Mouse (Mus musculus) lung, embryonic 16.5 days (tissue): Measurements from ENCODE around the gene Golga1. TPM values are rescaled to one million over a fixed set of nuclear protein-coding genes. Genes with fewer than 3 reads are reported as not detected.
"Not testable (repeated sequence)": the region's sequence is repeated elsewhere in the genome, so short reads cannot be mapped to it uniquely, and the experiment has no call there.

ENCODE experiments used
- ATAC-seq: fragments of 200-750 bp; cut with Nextera tagmentation; 2 replicates; pipeline ENCODE4 v1.8.0; 2017; ENCODE audit warnings: low read depth, mild to moderate bottlenecking, moderate library complexity
- H3K27ac ChIP-seq: fragments of 300-500 bp; sonication (generic); 2 replicates; pipeline ENCODE4 v1.5.1; 2014; ENCODE audit warnings: mild to moderate bottlenecking, control low read depth, low read length
- H3K27me3 ChIP-seq: fragments of 300-500 bp; sonication (generic); 2 replicates; pipeline ENCODE4 v1.6.1; 2014; ENCODE audit warnings: low read depth, low read length, mixed read lengths; ENCODE audit not compliant: control insufficient read depth, insufficient read depth
- H3K36me3 ChIP-seq: fragments of 300-500 bp; sonication (generic); 2 replicates; pipeline ENCODE4 v1.6.1; 2014; ENCODE audit warnings: low read length; ENCODE audit not compliant: control insufficient read depth, insufficient read depth
- H3K4me1 ChIP-seq: fragments of 300-500 bp; sonication (generic); replicated peaks from 2 replicates; pipeline ENCODE4 v1.6.1; 2014; ENCODE audit warnings: low read length, mixed read lengths; ENCODE audit not compliant: control insufficient read depth, insufficient read depth
- H3K4me2 ChIP-seq: fragments of 300-500 bp; sonication (generic); 2 replicates; pipeline ENCODE4 v1.6.1; 2014; ENCODE audit warnings: low read depth, low read length, control low read depth
- H3K4me3 ChIP-seq: fragments of 300-500 bp; sonication (generic); 2 replicates; pipeline ENCODE4 v1.5.1; 2014; ENCODE audit warnings: mild to moderate bottlenecking, low read length, control low read depth
- H3K9ac ChIP-seq: fragments of 300-500 bp; sonication (generic); 2 replicates; pipeline ENCODE4 v1.6.1; 2014; ENCODE audit warnings: low read length, control low read depth
- H3K9me3 ChIP-seq: fragments of 300-500 bp; sonication (generic); 2 replicates; pipeline ENCODE4 v1.6.1; 2016; ENCODE audit warnings: low read length; ENCODE audit not compliant: control insufficient read depth
- WGBS: fragments of 180-500 bp; shearing (Covaris S2); extraction: QIAGEN DNeasy Blood & Tissue Kit; methylation state at CpG from one replicate; pipeline ENCODE4 v1.1.7; 2014; 5-methylcytosine and 5-hydroxymethylcytosine counted together
- polyA plus RNA-seq: library from polyadenylated mRNA; unstranded; fragments of >200 nt; fragmentation: Nextera tagmentation; extraction: Ambion mirVana; gene quantifications from 2 replicates; pipeline ENCODE4 v1.2.1, GENCODE M21; 2015

Golga1 gene
- polyA plus RNA-seq, 1 experiment from 2014 or later = 27.1 TPM

DNA sequence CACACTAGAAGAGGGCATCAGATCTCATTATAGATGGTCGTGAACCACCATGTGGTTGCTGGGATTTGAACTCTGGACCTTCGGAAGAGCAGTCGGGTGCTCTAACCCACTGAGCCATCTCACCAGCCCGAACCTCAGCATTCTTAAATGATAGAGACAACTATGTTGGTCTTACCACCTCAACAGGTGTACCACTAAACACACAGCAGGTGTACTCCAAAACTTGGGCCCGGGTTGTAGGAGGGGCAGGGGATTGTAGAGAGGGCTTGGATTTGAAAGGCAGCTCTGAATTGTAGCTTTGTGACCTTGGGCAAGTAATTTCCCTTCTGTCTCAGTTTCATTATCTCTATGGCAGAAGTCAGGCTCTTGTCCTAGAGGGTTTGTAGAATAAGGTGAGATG lies 55.2 kb downstream of the Golga1 start:
- H3K9me3 ChIP-seq, H3K4me2 ChIP-seq, H3K4me3 ChIP-seq, H3K27ac ChIP-seq, H3K9ac ChIP-seq, H3K27me3 ChIP-seq, ATAC-seq: not testable (repeated sequence)
- H3K36me3 ChIP-seq = peaks cover 14% of the 10 kb centered on the region
- WGBS = 92% methylated on average over 4 of the region's 5 CpGs
- peaks cover 20% of the 10 kb centered on the region for H3K4me1 ChIP-seq

DNA sequence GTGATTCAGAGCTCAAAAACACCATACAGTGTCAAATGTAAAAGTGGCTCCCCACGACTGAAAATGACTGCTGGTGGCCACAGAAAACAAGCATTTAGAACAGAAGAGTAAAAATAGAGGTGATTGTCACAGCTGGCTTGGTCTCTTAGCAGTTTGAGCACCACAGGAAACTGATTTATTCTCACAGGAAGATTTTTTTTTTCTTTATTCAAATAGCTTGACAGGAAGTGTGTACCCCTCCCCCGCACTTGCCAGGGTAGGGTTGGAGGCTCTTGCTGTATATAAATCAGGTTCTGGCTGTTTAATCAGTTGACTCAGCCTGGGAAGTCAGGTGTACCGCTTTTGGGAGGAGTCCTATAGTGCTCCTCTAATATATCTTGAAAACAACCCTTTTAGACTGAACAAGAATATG lies 56.4 kb downstream of the Golga1 start:
- Histone ChIP-seq H3K36me3 (peaks cover 5% of the 10 kb centered on the region), H3K4me3 (peak overlapping the region; percentile 94), H3K27ac (peak overlapping the region; percentile 93), H3K27me3 (no peaks in the 10 kb centered on the region), H3K9ac (peak overlapping the region; percentile 94), H3K9me3 (no peaks in the 10 kb centered on the region), H3K4me2 (peak overlapping the region; percentile 83), H3K4me1 (peaks cover 22% of the 10 kb centered on the region)
- 5% methylated on average over 3 of the region's 3 CpGs for WGBS
- no peak for ATAC-seq

DNA sequence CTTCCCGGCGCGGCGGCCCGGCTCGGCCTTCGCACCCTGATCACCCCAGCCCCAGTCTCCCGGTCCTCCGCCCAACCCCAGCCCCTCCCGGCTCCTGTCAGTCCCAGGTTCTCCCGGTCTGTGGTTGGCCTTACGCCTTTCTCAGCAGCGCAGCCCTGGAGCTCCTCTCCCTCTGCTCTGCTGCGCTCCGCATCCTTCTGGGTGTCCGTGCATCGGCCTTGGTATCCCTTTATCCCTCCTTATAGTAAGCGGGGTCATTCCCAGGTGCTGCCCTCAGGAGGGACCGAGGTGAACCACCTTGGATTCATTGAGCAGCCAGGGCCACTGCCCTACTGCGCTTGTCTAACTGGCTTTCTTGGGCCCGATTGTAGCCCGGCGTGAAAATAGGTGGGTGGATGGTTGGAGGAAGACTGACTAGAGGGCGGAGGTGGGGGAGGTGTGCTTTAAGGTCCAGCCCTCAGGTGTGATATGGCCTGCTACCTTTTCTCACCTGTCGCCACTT lies 56.9 kb downstream of the Golga1 start:
- under 1% methylated on average over 19 of the region's 25 CpGs for whole genome bisulfite sequencing
- H3K4me1 ChIP-seq = peaks cover 27% of the 10 kb centered on the region

DNA sequence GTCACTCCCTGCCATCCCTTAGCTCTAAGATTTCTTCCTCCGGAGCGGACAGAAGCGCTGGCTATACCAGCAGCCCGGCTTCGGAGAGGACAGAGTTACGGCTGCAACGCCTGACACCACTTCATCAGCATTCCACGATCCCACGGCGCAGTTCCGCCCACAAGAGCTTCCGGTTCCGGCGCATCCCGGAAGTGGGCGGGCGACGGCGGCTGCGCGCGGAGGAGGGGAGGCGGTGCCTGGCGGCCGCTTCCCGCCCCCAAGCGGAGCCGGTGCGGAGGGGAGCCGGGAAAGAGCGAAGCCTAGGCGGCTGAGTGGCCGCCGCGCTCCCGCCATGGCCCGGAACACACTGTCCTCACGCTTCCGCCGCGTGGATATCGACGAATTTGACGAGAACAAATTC lies 57.5 kb downstream of the Golga1 start:
- peaks cover 12% of the 10 kb centered on the region for H3K36me3 ChIP-seq
- H3K27me3 ChIP-seq = no peaks in the 10 kb centered on the region
- WGBS = under 1% methylated on average over 31 of the region's 44 CpGs
- peaks cover 32% of the 10 kb centered on the region for H3K4me1 ChIP-seq
- H3K9ac ChIP-seq = peak overlapping the region; percentile 94
- peak; percentile 88 for ATAC-seq
- H3K27ac ChIP-seq = peak overlapping the region; percentile 93
- peak overlapping the region; percentile 83 for H3K4me2 ChIP-seq
- peak overlapping the region; percentile 94 for H3K4me3 ChIP-seq
- no peaks in the 10 kb centered on the region for H3K9me3 ChIP-seq

More for the DNA sequence above, 56.9 kb downstream of the Golga1 start:
- peak; percentile 37 for ATAC-seq
- H3K4me2 ChIP-seq = peak overlapping the region; percentile 83
- H3K27me3 ChIP-seq = no peaks in the 10 kb centered on the region
- H3K9ac ChIP-seq = peak overlapping the region; percentile 94
- H3K27ac ChIP-seq = peak overlapping the region; percentile 93
- no peaks in the 10 kb centered on the region for H3K9me3 ChIP-seq
- peak overlapping the region; percentile 94 for H3K4me3 ChIP-seq
- peaks cover 10% of the 10 kb centered on the region for H3K36me3 ChIP-seq

DNA sequence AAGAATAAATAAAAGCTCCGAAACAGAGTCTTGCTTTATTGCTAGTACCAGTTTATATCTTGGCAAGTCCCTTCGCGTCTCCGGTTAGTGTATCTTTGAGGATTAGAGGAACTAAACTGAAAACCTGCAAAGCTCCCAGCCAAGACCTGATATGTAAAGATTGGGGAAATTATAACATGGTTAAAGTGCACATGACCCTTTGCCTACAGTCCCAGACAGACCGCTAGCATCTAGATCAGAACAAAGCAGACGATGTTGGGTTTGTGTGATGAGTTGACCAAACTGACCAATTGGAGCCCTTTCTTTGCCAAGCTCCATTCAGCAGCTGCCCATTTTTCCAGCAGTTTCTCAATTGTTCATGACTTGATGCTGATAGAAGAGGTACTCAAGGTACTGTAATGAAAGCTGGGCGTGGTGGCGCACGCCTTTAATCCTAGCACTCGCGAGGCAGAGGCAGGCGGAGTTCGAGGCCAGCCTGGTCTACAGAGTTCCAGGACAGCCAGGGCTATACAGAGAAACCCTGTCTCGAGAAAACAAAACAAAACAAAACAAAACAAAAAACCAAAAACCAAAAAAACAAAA lies 59.1 kb downstream of the Golga1 start:
- 88% methylated on average over 14 of the region's 14 CpGs for WGBS
- no peak for ATAC-seq

DNA sequence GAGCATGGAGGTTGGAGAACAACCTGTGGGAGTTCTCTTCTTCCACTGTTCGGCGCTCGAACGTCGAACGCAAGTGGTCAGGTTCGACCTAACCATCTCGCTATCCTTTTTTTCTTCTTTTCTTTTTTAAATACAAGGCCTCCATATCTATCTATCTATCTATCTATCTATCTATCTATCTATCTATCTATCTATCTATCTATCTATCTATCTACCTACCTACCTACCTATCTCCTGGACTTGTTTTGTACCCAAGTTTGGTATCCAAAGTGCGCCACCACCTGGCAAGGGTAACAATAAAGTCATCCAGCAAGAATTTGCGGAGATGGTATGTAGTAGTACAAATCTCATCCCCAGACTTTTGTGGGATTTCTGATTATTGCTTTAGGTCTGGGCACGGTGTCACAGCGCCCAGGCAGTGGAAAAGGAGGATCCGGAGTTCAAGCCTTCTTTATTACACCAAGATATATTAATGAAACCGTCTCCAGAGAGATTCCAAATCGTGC lies 59.7 kb downstream of the Golga1 start, which contains the start of gene Rpl35:
Rpl35 (minus strand) TSS at position 51 of the 506 bp plus-strand sequence.
- peaks cover 36% of the 10 kb centered on the region for H3K4me1 ChIP-seq

More for the DNA sequence above, 59.1 kb downstream of the Golga1 start:
- Histone ChIP-seq H3K27me3 (no peaks in the 10 kb centered on the region), H3K27ac (no peak overlapping the region), H3K4me1 (peaks cover 36% of the 10 kb centered on the region), H3K4me2 (peak overlapping the region; percentile 66), H3K9me3 (no peaks in the 10 kb centered on the region), H3K36me3 (peaks cover 19% of the 10 kb centered on the region), H3K9ac (peak overlapping the region; percentile 79), H3K4me3 (peak overlapping the region; percentile 93)

DNA sequence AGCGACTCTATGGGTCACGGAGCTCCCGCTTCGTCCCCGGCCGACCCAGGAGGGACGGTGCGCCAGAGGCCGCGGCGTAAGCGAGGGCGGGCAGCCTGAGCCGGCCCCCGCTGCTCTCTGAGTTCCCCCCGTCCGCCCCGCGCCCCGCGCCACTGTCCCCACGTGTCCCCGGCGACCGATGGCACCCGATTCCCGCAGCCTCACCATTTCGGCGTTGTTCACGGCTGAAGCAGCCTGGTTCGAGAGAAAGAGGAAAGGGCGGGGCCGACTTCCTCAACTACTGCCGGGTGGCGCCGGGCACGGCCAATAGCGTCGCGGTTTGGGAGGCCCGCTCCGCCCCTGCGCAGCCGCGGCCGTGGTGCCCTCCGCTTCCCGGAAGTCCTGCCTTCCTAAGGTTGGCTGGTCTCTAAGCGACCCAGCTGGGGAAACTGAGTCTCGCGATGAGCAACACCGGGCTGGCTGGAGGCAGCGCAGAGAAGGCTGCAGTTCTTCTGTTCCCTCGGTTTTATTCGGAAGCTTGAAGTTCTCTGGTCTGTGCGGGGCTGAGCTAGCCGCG lies 60.4 kb downstream of the Golga1 start, which contains the start of gene Arpc5l:
Arpc5l (plus strand) TSS at position 469 of the 556 bp plus-strand sequence.
- WGBS = under 1% methylated on average over 58 of the region's 58 CpGs
- Histone ChIP-seq H3K4me1 (peaks cover 36% of the 10 kb centered on the region), H3K27ac (peak within 1 kb of the TSS; percentile 83), H3K36me3 (peaks cover 32% of the 10 kb centered on the region), H3K9ac (peak within 1 kb of the TSS; percentile 92), H3K27me3 (no peaks in the 10 kb centered on the region), H3K4me3 (peak within 1 kb of the TSS; percentile 93), H3K4me2 (peak within 1 kb of the TSS; percentile 66), H3K9me3 (no peaks in the 10 kb centered on the region)
- ATAC-seq = peak; percentile 89

More for the DNA sequence above, 59.7 kb downstream of the Golga1 start, which contains the start of gene Rpl35:
- Histone ChIP-seq H3K27ac (peak within 1 kb of the TSS; percentile 83), H3K27me3 (no peaks in the 10 kb centered on the region), H3K9ac (peak within 1 kb of the TSS; percentile 92), H3K9me3 (no peaks in the 10 kb centered on the region), H3K36me3 (peaks cover 25% of the 10 kb centered on the region), H3K4me3 (peak within 1 kb of the TSS; percentile 93), H3K4me2 (peak within 1 kb of the TSS; percentile 66)
- WGBS = 10% methylated on average over 15 of the region's 15 CpGs
- no peak for ATAC-seq

DNA sequence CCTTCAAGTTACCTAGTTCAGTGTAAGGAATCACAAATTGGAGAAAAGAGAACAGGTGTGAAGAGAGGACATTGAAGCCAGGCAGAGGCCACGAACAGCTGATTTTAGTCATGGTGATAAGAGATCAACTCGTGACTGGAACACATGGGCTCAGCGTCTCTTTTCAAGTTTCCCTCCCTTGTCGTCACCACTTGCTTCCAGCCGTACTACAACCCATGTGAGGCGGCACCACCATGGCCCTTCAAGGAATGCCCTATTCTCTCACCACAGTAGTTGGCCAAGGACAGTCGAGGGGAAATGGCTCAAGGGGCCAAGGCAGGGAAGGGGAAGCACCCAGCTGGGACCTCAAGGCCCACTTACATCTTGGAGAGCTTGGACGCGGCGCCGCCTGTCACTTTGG lies 61.0 kb downstream of the Golga1 start:
- Histone ChIP-seq H3K36me3 (peaks cover 34% of the 10 kb centered on the region), H3K27me3 (no peaks in the 10 kb centered on the region), H3K4me1 (peaks cover 32% of the 10 kb centered on the region), H3K4me2 (peak overlapping the region; percentile 66), H3K9me3 (no peaks in the 10 kb centered on the region), H3K9ac (peak overlapping the region; percentile 92), H3K27ac (peak overlapping the region; percentile 83), H3K4me3 (peak overlapping the region; percentile 93)
- no peak for ATAC-seq
- WGBS = 0% methylated on average over 11 of the region's 11 CpGs

DNA sequence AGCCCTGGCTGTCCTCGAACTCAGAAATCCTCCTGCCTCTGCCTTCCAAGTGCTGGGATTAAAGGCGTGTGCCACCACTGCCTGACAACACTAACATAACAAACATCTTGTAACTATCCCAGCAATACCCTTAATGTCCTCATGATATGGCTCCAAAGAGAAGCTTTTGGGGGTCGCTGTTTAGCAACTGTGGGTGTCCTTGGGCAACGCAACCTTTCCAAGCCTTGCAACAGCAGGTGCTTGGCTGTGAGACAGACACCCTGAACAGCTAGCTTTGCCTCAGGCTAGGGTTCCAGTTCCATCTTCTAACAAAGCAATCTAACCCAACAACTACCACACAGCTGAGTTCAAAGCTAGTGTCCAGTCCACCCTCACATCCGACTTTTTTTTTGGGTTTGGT lies 61.8 kb downstream of the Golga1 start:
- Histone ChIP-seq H3K9me3 (no peaks in the 10 kb centered on the region), H3K27ac (no peak overlapping the region), H3K4me3 (peak overlapping the region; percentile 93), H3K36me3 (peaks cover 34% of the 10 kb centered on the region), H3K9ac (peak overlapping the region; percentile 92), H3K27me3 (no peaks in the 10 kb centered on the region), H3K4me1 (peaks cover 28% of the 10 kb centered on the region), H3K4me2 (peak overlapping the region; percentile 66)
- no peak for ATAC-seq
- WGBS = 66% methylated on average over 5 of the region's 5 CpGs
